Mouse (Mus musculus): Measurements from ENCODE around the gene Tbc1d14. TPM values are rescaled to one million over a fixed set of nuclear protein-coding genes. Genes with fewer than 3 reads are reported as not detected.
A peak's percentile ranks its signal among the peaks of the same experiment; 100 is the strongest.

Gene Tbc1d14
- total RNA-seq, 1 experiment from 2014 or later: 42.4 TPM

GRCm38 (mm10) chr5:36576457-36576856 lies 16.6 kb downstream of the Tbc1d14 start:
- no peak for DNase-seq

GRCm38 (mm10) chr5:36575745-36576144 lies 17.3 kb downstream of the Tbc1d14 start:
- no peak for DNase-seq

- DNase-seq: peak; percentile 38
These were observed 17.8 kb downstream of the Tbc1d14 start for GRCm38 (mm10) chr5:36575227-36575626.

- DNase-seq: no peak
These were observed 18.8 kb downstream of the Tbc1d14 start for GRCm38 (mm10) chr5:36574147-36574870.

- DNase-seq: no peak
These were observed 19.7 kb downstream of the Tbc1d14 start for GRCm38 (mm10) chr5:36573354-36573753.

- peak; percentile 33 for DNase-seq
These were observed 21.7 kb downstream of the Tbc1d14 start for GRCm38 (mm10) chr5:36571371-36571770.

- DNase-seq: no peak
These were observed 22.4 kb downstream of the Tbc1d14 start for GRCm38 (mm10) chr5:36570546-36571245.

- DNase-seq: no peak
These were observed 23.0 kb downstream of the Tbc1d14 start for GRCm38 (mm10) chr5:36570098-36570497.

GRCm38 (mm10) chr5:36568118-36568517 lies 25.0 kb downstream of the Tbc1d14 start:
- peak; percentile 56 for DNase-seq

- DNase-seq: no peak
These were observed 25.4 kb downstream of the Tbc1d14 start for GRCm38 (mm10) chr5:36567627-36568026.

- no peak for DNase-seq
These were observed 28.5 kb downstream of the Tbc1d14 start for GRCm38 (mm10) chr5:36564530-36564929.

- no peak for DNase-seq
These were observed 29.3 kb downstream of the Tbc1d14 start for GRCm38 (mm10) chr5:36563741-36564140.

GRCm38 (mm10) chr5:36562791-36563445 lies 30.2 kb downstream of the Tbc1d14 start:
- no peak for DNase-seq

- DNase-seq: no peak
These were observed 31.6 kb downstream of the Tbc1d14 start for GRCm38 (mm10) chr5:36561509-36561908.

- no peak for DNase-seq
These were observed 32.6 kb downstream of the Tbc1d14 start for GRCm38 (mm10) chr5:36560490-36560889.

- no peak for DNase-seq
These were observed 33.4 kb downstream of the Tbc1d14 start for GRCm38 (mm10) chr5:36559510-36560235.

GRCm38 (mm10) chr5:36559106-36559505 lies 34.0 kb downstream of the Tbc1d14 start:
- no peak for DNase-seq

- DNase-seq: no peak
These were observed 34.5 kb downstream of the Tbc1d14 start for GRCm38 (mm10) chr5:36558526-36558925.

GRCm38 (mm10) chr5:36557584-36558308 lies 35.3 kb downstream of the Tbc1d14 start:
- DNase-seq: no peak

GRCm38 (mm10) chr5:36556906-36557305 lies 36.2 kb downstream of the Tbc1d14 start:
- DNase-seq: no peak

- no peak for DNase-seq
These were observed 36.8 kb downstream of the Tbc1d14 start for GRCm38 (mm10) chr5:36556289-36556688.

- no peak for DNase-seq
These were observed 38.6 kb downstream of the Tbc1d14 start for GRCm38 (mm10) chr5:36554496-36554895.
